Mouse (Mus musculus): ENCODE measurements at regions not wholly inside any gene's neighbourhood (a gene's known extent, or its start where the extent isn't known, plus 50 kb on each side); places are given as distances from the start of the nearest gene placed in this dataset.

- intact Hi-C loops (cut with DNase I), result no loop called here
Observed at GRCm38 (mm10) chr1:190417326-190417725, 246.8 kb upstream of the Prox1 start.

GRCm38 (mm10) chr1:190411756-190412155 is 241.2 kb upstream of the Prox1 start:
- intact Hi-C loops (cut with DNase I), result no loop called here

DNA sequence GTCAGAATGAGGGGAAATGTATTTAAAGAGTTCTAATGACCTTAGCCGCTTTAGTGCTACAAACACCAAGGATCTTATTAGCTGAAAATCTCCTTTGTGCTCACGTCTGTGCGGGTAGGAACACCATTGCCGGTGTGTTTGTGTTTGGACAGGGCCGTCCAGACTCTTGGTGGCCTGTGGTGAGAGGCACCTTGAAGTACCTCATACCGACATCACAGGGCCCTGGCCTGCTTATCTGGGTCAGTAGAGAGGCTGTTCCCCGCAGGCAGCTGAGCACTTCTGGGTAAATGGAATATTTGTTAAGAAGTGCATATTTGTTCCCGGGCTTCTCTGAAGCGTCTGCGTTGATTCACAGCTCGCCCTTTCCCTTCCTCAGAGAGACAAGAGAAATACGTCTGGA is 232.8 kb upstream of the Prox1 start:
- intact Hi-C loops (cut with DNase I), result no loop called here

- intact Hi-C loops (cut with DNase I), result no loop called here
Observed at GRCm38 (mm10) chr1:190398308-190398707, 227.8 kb upstream of the Prox1 start.

DNA sequence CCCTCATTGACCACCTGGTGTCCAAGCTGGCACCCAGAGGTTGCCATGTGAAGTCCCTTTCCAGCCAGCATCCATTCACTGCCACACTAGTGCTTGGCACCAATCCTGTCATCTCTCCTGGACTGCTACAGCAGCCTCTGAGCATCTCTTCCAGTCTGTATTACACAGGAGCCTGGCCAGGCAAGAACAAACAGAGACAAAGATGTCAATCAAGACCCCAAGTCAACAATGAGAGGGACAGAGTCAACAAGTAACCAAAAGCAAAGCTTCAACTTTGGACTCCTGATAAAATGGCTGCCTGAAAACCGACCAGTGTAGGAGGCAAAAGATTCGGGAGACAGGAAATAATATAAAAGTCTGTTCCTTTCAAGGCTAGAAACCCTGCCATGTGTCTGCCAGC is 227.3 kb upstream of the Prox1 start:
- intact Hi-C loops (cut with DNase I), result no loop called here

DNA sequence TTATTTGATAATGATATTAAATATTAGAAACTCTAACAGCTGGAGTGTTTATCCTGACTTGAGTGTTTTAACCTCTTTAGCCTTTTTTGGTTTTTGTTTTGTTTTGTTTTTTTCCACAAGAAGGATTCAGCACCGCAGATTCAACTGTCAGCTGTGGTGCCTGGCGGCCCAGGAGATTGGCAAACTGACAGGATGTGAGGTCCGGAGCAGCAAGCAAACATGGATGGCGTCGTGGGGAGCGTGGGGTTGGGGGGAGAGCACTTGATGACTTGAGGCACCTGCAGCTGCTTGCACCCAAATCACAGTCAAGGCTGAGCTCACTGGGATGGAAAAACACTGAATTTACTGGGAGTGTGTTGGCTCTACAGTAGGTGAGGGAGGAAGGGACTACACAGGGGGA is 222.5 kb upstream of the Prox1 start:
- intact Hi-C loops (cut with DNase I), result no loop called here

GRCm38 (mm10) chr1:190388853-190389252 is 218.3 kb upstream of the Prox1 start:
- intact Hi-C loops (cut with DNase I), result no loop called here

DNA sequence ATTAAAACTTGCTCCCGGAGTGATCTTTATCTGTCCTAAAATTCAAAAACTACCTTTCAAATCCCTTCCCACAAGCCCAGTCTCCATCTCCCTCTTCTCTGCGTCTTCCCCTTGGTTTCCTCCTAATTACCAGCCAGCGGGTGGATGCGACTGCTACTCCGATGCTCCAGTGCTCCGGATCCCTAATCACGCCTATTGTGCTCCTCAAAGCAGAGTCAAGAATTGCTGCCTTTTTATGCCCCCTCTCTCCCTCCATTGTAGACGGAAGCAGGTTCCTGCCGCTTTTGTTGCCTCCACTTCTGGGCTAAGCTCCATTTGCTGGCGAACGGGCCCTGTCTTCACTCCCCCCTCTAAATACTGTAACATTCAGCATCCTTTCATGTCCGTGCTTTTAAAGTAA is 214.0 kb upstream of the Prox1 start:
- intact Hi-C loops (cut with DNase I), result no loop called here

GRCm38 (mm10) chr1:190383256-190383838 is 212.8 kb upstream of the Prox1 start:
- intact Hi-C loops (cut with DNase I), result no loop called here

DNA sequence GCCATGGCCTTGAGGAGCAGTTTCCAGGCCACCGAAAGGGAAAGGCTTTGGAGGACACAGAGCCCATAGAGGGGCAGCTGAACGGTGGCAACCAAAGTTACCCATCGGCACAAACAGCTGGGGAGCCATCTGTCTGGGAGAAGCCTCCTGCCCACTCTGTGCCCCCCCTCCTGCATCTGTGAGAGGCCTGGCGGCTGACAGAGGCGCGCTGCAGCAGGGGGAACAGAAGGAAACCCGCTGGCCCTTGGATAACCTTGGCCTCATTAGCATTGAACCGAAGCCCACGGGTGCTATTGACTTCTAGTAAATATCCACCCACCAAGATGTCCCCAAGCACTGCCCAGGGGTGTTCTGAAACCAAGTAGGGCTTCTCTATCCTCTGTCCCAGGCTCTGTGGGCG is 209.6 kb upstream of the Prox1 start:
- intact Hi-C loops (cut with DNase I), result no loop called here

- intact Hi-C loops (cut with DNase I), result no loop called here
Observed at GRCm38 (mm10) chr1:190375160-190375880, 204.8 kb upstream of the Prox1 start.

DNA sequence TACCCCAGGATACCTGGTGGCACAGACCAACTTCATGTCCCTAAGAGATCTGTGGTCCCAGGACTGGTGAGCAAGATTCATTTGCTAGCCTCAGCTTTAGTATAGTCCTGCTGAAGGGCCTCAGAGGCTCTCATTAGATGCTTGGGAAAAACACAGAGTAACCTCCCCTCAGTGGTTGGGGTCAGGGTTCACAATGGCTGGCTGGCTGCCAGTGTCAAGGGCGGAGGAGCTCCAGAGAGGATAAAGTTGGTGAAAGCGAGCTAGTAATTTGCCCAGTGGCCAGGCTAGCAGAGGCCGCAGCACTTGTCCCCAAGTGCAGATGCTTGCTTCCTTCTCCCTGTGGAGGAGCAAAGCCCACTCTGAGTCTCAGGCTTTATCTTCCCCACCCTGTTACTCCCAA is 203.8 kb upstream of the Prox1 start:
- intact Hi-C loops (cut with DNase I), result no loop called here

GRCm38 (mm10) chr1:190366631-190367030 is 196.1 kb upstream of the Prox1 start:
- intact Hi-C loops (cut with DNase I), result no loop called here

- intact Hi-C loops (cut with DNase I), result no loop called here
Observed at GRCm38 (mm10) chr1:190365126-190365525, 194.6 kb upstream of the Prox1 start.

- intact Hi-C loops (cut with DNase I), result no loop called here
Observed at GRCm38 (mm10) chr1:190360661-190361060, 190.1 kb upstream of the Prox1 start.

GRCm38 (mm10) chr1:190357779-190358178 is 187.3 kb upstream of the Prox1 start:
- intact Hi-C loops (cut with DNase I), result no loop called here

DNA sequence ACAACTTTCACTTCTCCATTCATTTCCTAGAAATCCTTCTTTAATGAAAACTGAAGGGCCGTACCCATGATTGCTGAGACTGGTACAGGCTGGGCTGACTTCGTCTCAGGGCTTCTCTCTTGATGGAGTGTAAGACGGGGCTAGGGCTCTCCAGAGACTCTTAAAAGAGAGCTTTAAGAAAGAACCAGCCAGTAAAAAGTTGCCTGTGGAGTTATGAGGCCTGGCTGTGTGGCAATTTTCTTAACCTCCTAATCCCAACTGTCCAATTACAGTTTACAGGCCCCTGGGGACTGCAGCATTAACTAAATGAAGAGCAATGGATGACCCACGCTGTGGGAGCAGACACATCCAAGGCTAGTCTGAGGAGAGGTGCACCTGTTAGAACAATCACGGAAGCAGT is 177.1 kb upstream of the Prox1 start:
- intact Hi-C loops (cut with DNase I), result no loop called here

GRCm38 (mm10) chr1:190340715-190341114 is 170.2 kb upstream of the Prox1 start:
- intact Hi-C loops (cut with DNase I), result no loop called here

DNA sequence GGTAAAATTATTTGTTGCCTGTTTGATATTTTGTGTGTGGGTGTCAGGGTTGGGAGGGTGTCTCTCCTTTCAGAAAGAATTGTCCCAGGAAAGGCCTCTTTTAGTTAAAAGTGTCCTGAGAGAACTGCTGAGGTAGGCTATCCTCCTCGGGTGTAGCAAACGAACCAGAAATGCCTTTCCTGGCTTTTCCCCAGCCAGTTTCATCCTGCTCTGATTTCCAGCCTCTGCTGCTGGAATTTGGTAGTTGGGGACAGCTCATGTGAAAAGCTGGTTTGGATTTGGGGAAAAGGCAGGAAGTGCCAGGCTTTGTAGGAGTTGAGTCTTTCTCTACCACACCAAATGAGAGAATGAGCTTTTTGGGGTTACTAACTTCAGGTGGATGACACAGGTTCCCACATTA is 164.0 kb upstream of the Prox1 start:
- intact Hi-C loops (cut with DNase I), result no loop called here

GRCm38 (mm10) chr1:190334053-190334452 is 163.5 kb upstream of the Prox1 start:
- intact Hi-C loops (cut with DNase I), result no loop called here

GRCm38 (mm10) chr1:190332001-190332400 is 161.5 kb upstream of the Prox1 start:
- intact Hi-C loops (cut with DNase I), result no loop called here

DNA sequence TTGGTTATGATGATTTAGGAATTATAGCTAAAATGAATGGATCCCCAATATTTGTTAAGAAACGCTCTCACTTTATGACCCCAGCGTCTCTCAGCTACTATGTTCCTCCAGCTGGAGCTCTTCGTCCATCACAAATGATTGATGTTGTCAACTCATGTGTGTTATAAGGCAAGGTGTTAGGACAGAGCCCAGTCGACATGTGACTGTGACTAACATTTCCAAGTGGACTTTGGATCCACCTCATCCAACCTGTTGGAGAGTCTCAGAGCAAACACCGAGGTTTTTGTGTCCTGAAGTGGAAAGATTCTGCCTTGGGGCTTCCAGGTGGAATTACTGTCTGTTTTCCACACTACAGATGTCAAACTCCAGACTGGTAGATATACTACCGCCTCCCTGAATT is 154.0 kb upstream of the Prox1 start:
- intact Hi-C loops (cut with DNase I), result no loop called here

- intact Hi-C loops (cut with DNase I), result no loop called here
Observed at GRCm38 (mm10) chr1:190323671-190324070, 153.2 kb upstream of the Prox1 start.

All from adrenal gland (tissue).